Comparison of ENCODE assay signal across 23 mouse cellular contexts in the genomic region with DNA sequence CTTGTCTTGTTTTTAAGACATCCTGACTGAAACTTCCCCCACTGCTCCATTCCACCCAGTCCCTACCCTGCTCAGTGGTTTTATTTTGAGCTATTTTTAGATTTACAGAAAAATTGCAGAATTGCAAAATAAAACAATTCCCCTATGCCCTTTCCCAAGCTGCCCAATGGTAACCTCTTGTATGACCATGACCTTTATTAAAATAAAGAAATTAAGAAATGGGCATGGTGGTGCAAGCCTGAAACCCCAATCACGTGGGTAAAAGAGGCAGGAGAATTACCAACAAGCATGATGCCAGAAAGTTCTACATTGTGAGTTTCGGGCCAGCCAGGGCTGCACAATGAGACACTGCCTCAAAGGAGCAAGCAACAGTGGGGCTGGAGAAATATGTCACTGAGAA. TPM values are rescaled to one million over a fixed set of nuclear protein-coding genes. Genes with fewer than 3 reads are reported as not detected.
A peak's percentile ranks its signal among the peaks of the same experiment; 100 is the strongest.
DNase-seq lines count a peak whose midpoint lies in the region; ATAC-seq and TF ChIP-seq lines count a peak whose summit lies in the region.
"Had no signal": no experiment of that assay in that cellular context is flagged by ENCODE, and none has a peak within 500 bp of the region (broad histone marks: within the 10 kb centered on the region; RNA-seq: fewer than 3 reads in every experiment).

No protein-coding gene starts in this region.

- no peaks in the 10 kb centered on the region for H3K36me3 ChIP-seq in liver, adult 2 months (ENCODE audit: control insufficient read depth, insufficient read depth, low read length)
- H3K36me3 ChIP-seq: forebrain, embryonic 10.5 days; hindbrain, embryonic 12.5 days; hindbrain, embryonic 15.5 days had no signal

- H3K27me3 ChIP-seq in liver, adult 2 months (ENCODE audit: control insufficient read depth, insufficient read depth, low read length), result no peaks in the 10 kb centered on the region
- H3K27me3 ChIP-seq: CH12.LX; hindbrain, embryonic 15.5 days; Patski had no signal

- no peak overlapping the region for H3K27ac ChIP-seq in liver, adult 2 months (replicated peaks; ENCODE audit: insufficient read depth, low read depth, low read length)
- peak overlapping the region; percentile 71 for H3K27ac ChIP-seq in brown adipose tissue, adult 24 weeks (replicated peaks; ENCODE audit: low read depth, low read length)
- H3K27ac ChIP-seq: forebrain, embryonic 10.5 days; forebrain, embryonic 13.5 days; hindbrain, embryonic 12.5 days; hindbrain, embryonic 15.5 days had no signal

- H3K9ac ChIP-seq in liver, adult 2 months (ENCODE audit: low read depth, low read length), result no peak overlapping the region
- H3K9ac ChIP-seq: forebrain, embryonic 13.5 days; hindbrain, embryonic 12.5 days; hindbrain, embryonic 15.5 days had no signal

- DNase-seq in liver, adult 2 months (ENCODE audit: extremely low read depth, low read depth, low spot score), result peak; percentile 43
- DNase-seq in liver (no peak), adipocyte (ENCODE audit: low spot score) (peak; percentile 67)
- DNase-seq in frontal cortex, postnatal 36 days (ENCODE audit: low spot score in 2 of 2), result no peak
- no peak for DNase-seq in gastrocnemius, adult 18-20 months (ENCODE audit: low spot score)
- DNase-seq: adrenal gland, adult 8-10 months; B cell, adult 2 months; cerebellum, adult 18-20 months; cerebellum, adult 9-10 months; cerebellum, postnatal 14 days; gastrocnemius, postnatal 10 days; gastrocnemius, postnatal 36 days; heart, adult 11 months had no signal

- no peaks in the 10 kb centered on the region for H3K4me1 ChIP-seq in liver, adult 2 months (ENCODE audit: control insufficient read depth, insufficient read depth, low read length)
- peaks cover 9% of the 10 kb centered on the region; the same call in 1 of the 2 replicates for H3K4me1 ChIP-seq in brown adipose tissue, adult 24 weeks (ENCODE audit: control insufficient read depth, insufficient read depth, insufficient read length, low read length)
- H3K4me1 ChIP-seq: forebrain, embryonic 10.5 days; forebrain, embryonic 13.5 days; hindbrain, embryonic 12.5 days; hindbrain, embryonic 15.5 days had no signal

- H3K79me2 ChIP-seq in liver, adult 2 months (ENCODE audit: control insufficient read depth, insufficient read depth, low read length), result no peaks in the 10 kb centered on the region

- TF ChIP-seq POLR2A in liver, adult 2 months (IDR thresholded peaks at IDR 0.05; ENCODE audit: extremely low read depth, insufficient read depth, low read length), result no peak

- no peak for TF ChIP-seq CTCF in liver, adult 2 months (IDR thresholded peaks at IDR 0.05; ENCODE audit: low read depth, low read length)

- WGBS in liver, adult 2 months, result 62% methylated on average over 2 of the region's 2 CpGs

- peak; percentile 31; the same call in 1 of the 2 replicates for ATAC-seq in megakaryocyte progenitor cell, adult 5-6 weeks (replicated peaks; ENCODE audit: poor library complexity)
- ATAC-seq: forebrain, embryonic 13.5 days; forebrain, embryonic 16.5 days; Patski had no signal

- H3K4me3 ChIP-seq in liver, adult 2 months (ENCODE audit: insufficient read depth, low read depth, low read length), result no peak overlapping the region
- no peak overlapping the region for H3K4me3 ChIP-seq in brown adipose tissue, adult 24 weeks (ENCODE audit: insufficient read depth, low read depth, low read length)
- H3K4me3 ChIP-seq: forebrain, embryonic 10.5 days; forebrain, embryonic 13.5 days; hindbrain, embryonic 12.5 days; hindbrain, embryonic 15.5 days had no signal

RNA-seq across cellular contexts. Expression of gene Abi3, which starts 8.6 kb away (rescaled TPM):
- 1.1 and 3.2 TPM in 2 replicates for total RNA-seq in liver, adult 2 months (2014; rRNA removed)
- polyA plus RNA-seq in liver, adult 2 months (2012; rRNA removed), result 7.6 and 11.7 TPM in 2 replicates
- 8.4 and 26.7 TPM in 2 replicates for polyA plus RNA-seq in brown adipose tissue, adult 24 weeks (2012; ENCODE audit: insufficient read depth, insufficient read length, missing spikeins)
- 1.5 and 5.0 TPM in 2 replicates for total RNA-seq in megakaryocyte progenitor cell, adult 5-6 weeks (2015)
- 1.8 and 3.0 TPM in 2 replicates for total RNA-seq in megakaryocyte progenitor cell, adult 5-6 weeks (2017)
- 1 to 10 TPM; 3.0 to 4.2 TPM for total RNA-seq in gastrocnemius, adult 18-20 months (2021)
- polyA plus RNA-seq: Patski had no signal

RNA-seq across cellular contexts. Expression of gene Gngt2, which starts 13.9 kb away (rescaled TPM):
- total RNA-seq in liver, adult 2 months (2014; rRNA removed), result 11.5 and 13.7 TPM in 2 replicates
- 3.9 and 5.1 TPM in 2 replicates for polyA plus RNA-seq in liver, adult 2 months (2012; rRNA removed)
- polyA plus RNA-seq in brown adipose tissue, adult 24 weeks (2012; ENCODE audit: insufficient read depth, insufficient read length, missing spikeins), result 106 and 152 TPM in 2 replicates
- total RNA-seq in megakaryocyte progenitor cell, adult 5-6 weeks (2015), result 4.3 and 9.3 TPM in 2 replicates
- total RNA-seq in megakaryocyte progenitor cell, adult 5-6 weeks (2017), result 4.0 TPM in 2 replicates
- total RNA-seq in gastrocnemius, adult 18-20 months (2021), result 1 to 10 TPM; 5.5 to 6.9 TPM
- polyA plus RNA-seq: Patski had no signal

RNA-seq across cellular contexts. Expression of gene Phospho1, which starts 26.6 kb away (rescaled TPM):
- total RNA-seq in liver, adult 2 months (2014; rRNA removed), result 1.6 TPM in 2 replicates
- 31.8 and 32.8 TPM in 2 replicates for polyA plus RNA-seq in liver, adult 2 months (2012; rRNA removed)
- 316 and 541 TPM in 2 replicates for polyA plus RNA-seq in brown adipose tissue, adult 24 weeks (2012; ENCODE audit: insufficient read depth, insufficient read length, missing spikeins)
- total RNA-seq in megakaryocyte progenitor cell, adult 5-6 weeks (2015), result 0.47 and 1.3 TPM in 2 replicates
- total RNA-seq in megakaryocyte progenitor cell, adult 5-6 weeks (2017), result 0.62 TPM in 1 of 2 replicates, not detected in the other
- total RNA-seq in gastrocnemius, adult 18-20 months (2021), result 100 to 1,000 TPM; 355 to 388 TPM
- polyA plus RNA-seq: embryonic facial prominence, embryonic 11.5 days; forebrain, embryonic 10.5 days; forebrain, embryonic 13.5 days; forebrain, embryonic 16.5 days; hindbrain, embryonic 12.5 days had no signal

Comparison
In these comparisons a context has a peak if more than half of its experiments do, and no peak if none do; other contexts are left out.
1. DNase-seq: peak in liver, adult 2 months (single experiment) and adipocyte (single experiment); none in liver (single experiment), frontal cortex, postnatal 36 days (0 of 2) and gastrocnemius, adult 18-20 months (single experiment).
2. RNA of gene Phospho1, which starts 26.6 kb away (total RNA-seq): 355 to 388 TPM in gastrocnemius, adult 18-20 months; 1.6 TPM in liver, adult 2 months and 0.47 to 1.3 TPM in megakaryocyte progenitor cell, adult 5-6 weeks; every median in the first group is over 100 times any median in the second.